Mouse (Mus musculus): ENCODE data around the gene Ankrd63. TPM values are rescaled to one million over a fixed set of nuclear protein-coding genes. Genes with fewer than 3 reads are reported as not detected.

Ankrd63 gene
- polyA plus RNA-seq, 1 experiment from 2014 or later: not detected

DNA sequence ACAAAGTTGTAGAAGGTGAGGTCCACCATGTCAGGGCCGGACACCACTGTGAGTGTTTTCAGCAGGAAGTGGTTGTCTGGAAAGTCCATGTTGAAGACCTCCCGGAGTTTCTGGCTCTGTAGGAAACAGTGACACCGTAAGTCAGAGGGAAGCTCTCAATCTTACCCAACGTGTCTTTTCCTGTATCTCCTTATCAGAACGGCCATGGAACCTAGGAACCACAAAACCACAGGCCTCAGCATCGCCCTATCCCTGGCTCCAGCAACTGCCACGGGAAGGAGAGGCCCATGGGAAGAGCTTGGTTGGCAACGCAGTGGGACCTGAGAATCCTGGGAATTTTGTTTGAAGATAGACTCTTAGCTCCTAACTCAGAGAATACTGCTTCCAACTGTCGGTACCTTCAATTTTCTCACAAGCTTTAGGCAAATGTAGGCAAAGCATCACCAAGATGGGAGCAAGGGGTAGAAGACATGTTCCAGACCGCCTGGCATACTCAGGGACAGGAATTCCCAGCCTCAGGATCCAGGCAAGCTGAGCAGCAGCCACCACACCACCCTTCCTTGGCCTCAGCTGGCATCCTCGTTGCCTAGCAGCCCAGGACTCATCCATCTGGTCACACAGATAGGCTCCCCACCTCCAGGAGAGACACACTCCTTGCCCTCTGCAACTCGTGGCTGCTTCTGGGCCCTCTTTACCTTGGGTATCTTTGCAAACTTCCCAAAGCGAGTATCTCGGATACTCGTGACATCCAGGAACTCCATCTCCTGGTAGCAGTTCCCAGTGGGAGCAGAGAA lies 20.1 kb upstream of the Ankrd63 start:
- H3K4me3 ChIP-seq: no peak overlapping the region
- 85% methylated on average over 15 of the region's 15 CpGs for WGBS
- H3K27ac ChIP-seq: no peak overlapping the region
- no peak overlapping the region for H3K4me2 ChIP-seq
- ATAC-seq (ENCODE audit: low FRiP score): no peak
- H3K9me3 ChIP-seq: no peaks in the 10 kb centered on the region
- H3K27me3 ChIP-seq: peaks cover 39% of the 10 kb centered on the region
- peaks cover 9% of the 10 kb centered on the region for H3K4me1 ChIP-seq (replicated peaks)
- no peak overlapping the region for H3K9ac ChIP-seq
- H3K36me3 ChIP-seq: no peaks in the 10 kb centered on the region

DNA sequence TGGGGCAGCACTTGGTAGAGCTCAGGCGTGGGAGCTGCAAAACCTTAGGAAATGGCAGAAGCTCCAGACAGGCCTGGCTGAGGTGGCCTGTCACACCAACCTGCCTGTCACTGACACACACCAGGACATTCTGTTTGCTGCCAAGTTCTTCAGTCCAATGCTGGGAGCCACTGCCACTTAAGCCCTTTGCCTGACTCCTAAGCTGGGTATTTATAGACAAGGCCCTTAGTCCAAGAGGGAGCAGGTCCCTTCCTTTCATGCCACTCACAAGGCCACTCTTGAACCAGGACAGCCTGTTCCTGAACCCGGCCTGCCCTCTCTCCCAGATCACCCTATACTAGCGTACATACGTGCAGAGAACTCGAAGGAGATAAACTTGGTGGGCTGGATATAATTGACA lies 12.9 kb upstream of the Ankrd63 start:
- WGBS: 88% methylated on average over 5 of the region's 5 CpGs

DNA sequence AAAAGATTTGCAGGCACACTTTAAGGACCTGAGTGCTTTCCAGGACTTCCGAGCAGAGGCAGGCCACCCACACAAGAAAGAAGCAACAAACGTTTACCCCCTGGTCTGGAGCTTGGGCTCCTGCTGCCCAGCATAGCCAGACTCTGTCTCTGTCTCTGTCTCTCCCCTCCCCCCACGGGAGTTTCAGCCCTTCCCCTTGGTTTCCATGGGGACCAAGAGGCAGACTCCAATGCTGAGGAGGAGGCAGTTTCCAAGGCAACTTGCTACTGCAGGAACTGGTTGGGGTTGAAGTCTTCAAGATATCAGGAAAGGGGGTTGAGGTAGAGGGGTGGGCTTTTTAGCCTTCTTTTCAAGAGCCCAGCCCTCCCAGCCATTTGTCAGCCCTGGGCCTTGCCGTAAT lies 10.5 kb upstream of the Ankrd63 start:
- no peak overlapping the region for H3K4me3 ChIP-seq
- H3K9ac ChIP-seq: no peak overlapping the region
- WGBS: 18% methylated on average over 4 of the region's 4 CpGs
- no peak for ATAC-seq (ENCODE audit: low FRiP score)
- peaks cover 75% of the 10 kb centered on the region for H3K27me3 ChIP-seq
- no peak overlapping the region for H3K4me2 ChIP-seq
- H3K36me3 ChIP-seq: no peaks in the 10 kb centered on the region
- H3K9me3 ChIP-seq: no peaks in the 10 kb centered on the region
- peaks cover 30% of the 10 kb centered on the region for H3K4me1 ChIP-seq (replicated peaks)
- H3K27ac ChIP-seq: no peak overlapping the region

More for the DNA sequence above, 12.9 kb upstream of the Ankrd63 start:
- Histone ChIP-seq H3K4me2 (no peak overlapping the region), H3K27me3 (peaks cover 56% of the 10 kb centered on the region), H3K36me3 (no peaks in the 10 kb centered on the region), H3K27ac (no peak overlapping the region), H3K9ac (no peak overlapping the region), H3K4me3 (no peak overlapping the region), H3K9me3 (no peaks in the 10 kb centered on the region), H3K4me1 (replicated peaks) (peaks cover 17% of the 10 kb centered on the region)
- no peak for ATAC-seq (ENCODE audit: low FRiP score)

DNA sequence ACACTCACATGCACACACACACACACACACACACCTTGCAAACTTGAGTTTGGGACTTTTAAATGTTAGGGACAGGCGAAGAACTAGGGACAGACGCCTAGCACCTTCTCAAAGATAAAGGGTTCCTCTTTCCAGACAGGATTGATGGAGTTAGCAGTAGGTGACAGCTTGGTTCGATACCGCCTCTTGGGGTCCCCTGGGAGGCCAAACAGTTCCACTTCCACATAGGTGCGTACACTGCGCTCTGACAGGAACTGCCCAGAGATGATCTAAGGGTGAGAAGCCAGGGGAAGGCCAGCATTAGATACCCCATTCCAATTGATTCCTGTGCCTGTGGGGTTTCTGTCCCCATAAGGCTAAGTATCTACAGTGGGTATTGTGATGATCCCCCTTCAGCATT lies 9.9 kb upstream of the Ankrd63 start:
- no peak overlapping the region for H3K27ac ChIP-seq
- peaks cover 76% of the 10 kb centered on the region for H3K27me3 ChIP-seq
- 91% methylated on average over 6 of the region's 6 CpGs for WGBS
- H3K4me3 ChIP-seq: no peak overlapping the region
- no peak overlapping the region for H3K4me2 ChIP-seq
- no peak for ATAC-seq (ENCODE audit: low FRiP score)
- no peaks in the 10 kb centered on the region for H3K9me3 ChIP-seq
- H3K36me3 ChIP-seq: no peaks in the 10 kb centered on the region
- no peak overlapping the region for H3K9ac ChIP-seq
- H3K4me1 ChIP-seq (replicated peaks): peaks cover 30% of the 10 kb centered on the region

DNA sequence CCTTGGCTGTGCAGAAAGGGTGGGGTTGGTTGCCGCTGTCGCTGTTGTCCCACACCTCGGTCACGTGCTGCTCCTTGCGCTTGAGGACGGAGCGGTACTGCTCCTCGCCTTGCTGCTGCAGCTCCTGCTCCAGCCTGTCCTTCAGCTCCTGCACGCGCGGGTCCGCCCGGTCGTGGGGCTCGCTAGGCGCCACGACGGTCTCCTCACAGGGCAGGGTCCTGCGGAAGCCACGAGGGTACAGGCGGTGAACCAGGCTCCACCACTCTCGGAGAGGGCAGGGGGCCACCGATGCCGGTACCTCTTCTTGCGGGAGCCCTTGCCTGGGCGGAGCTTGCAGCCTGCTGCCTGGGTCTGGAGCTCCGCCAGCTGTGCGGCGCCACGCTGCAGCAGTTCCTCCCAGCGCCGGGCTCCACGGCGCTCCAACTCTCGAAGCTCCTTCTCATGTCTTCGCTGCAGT lies 7.3 kb upstream of the Ankrd63 start:
- H3K4me3 ChIP-seq: peak overlapping the region; percentile 46
- peak overlapping the region; percentile 92 for H3K4me2 ChIP-seq
- peak; percentile 75 for ATAC-seq (ENCODE audit: low FRiP score)
- no peak overlapping the region for H3K27ac ChIP-seq
- peaks cover 85% of the 10 kb centered on the region for H3K27me3 ChIP-seq
- no peaks in the 10 kb centered on the region for H3K9me3 ChIP-seq
- WGBS: 1% methylated on average over 36 of the region's 36 CpGs
- H3K4me1 ChIP-seq (replicated peaks): peaks cover 37% of the 10 kb centered on the region
- peak overlapping the region; percentile 75 for H3K9ac ChIP-seq
- H3K36me3 ChIP-seq: no peaks in the 10 kb centered on the region

DNA sequence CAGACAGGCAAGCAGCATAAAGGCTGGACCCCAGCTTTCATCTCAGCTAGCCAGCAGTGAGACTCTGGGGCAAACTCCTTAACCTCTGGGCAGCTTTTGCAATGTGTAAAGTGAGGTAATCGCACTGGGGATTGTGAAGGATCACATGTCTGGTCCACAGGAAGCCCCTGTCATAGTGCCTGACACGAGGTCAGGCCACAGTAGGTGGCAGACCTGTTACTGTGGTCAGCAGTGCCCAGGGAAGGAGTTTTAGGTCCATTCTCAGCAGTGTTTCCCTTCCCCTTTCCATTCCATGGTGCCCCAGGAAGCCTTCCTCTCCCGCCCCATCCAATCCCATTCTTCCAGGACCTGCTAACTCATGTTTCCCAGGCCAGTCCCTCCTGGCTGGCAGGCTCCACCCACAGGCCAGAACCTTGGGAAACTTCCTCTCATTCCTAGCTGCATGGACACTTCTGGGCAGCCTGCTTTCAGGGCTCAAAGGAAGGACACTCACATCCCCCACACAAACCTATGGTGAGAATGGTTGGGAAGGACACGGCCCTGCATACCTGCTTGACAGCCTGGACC lies 6.0 kb upstream of the Ankrd63 start:
- H3K9me3 ChIP-seq: no peaks in the 10 kb centered on the region
- no peaks in the 10 kb centered on the region for H3K36me3 ChIP-seq
- 36% methylated on average over 4 of the region's 4 CpGs for WGBS
- H3K27me3 ChIP-seq: peaks cover 90% of the 10 kb centered on the region
- H3K4me1 ChIP-seq (replicated peaks): peaks cover 32% of the 10 kb centered on the region
- H3K9ac ChIP-seq: no peak overlapping the region
- H3K4me3 ChIP-seq: no peak overlapping the region
- no peak overlapping the region for H3K4me2 ChIP-seq
- no peak for ATAC-seq (ENCODE audit: low FRiP score)
- no peak overlapping the region for H3K27ac ChIP-seq

DNA sequence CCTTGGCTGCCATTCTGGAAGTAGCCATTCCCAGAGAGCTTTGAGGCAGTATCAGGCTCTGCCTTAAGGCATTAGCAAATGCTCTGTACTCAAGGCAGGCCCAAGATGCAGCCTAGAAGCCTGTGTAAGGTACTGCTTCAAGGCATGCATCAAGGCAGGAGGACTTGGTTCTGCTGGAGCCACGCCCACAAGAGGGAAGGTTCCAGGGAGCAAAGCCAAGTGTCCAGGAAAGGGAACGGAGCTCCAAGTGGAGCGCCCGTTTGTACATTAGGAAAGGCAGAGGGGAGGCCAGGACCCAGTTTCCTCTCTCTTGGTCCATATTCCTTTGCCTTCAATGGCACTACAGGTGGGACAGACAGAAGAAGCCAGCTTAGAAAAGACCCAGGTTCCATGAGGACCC lies 4.7 kb upstream of the Ankrd63 start:
- Histone ChIP-seq H3K27ac (no peak overlapping the region), H3K4me3 (no peak overlapping the region), H3K27me3 (peaks cover 100% of the 10 kb centered on the region), H3K4me1 (replicated peaks) (peaks cover 35% of the 10 kb centered on the region), H3K4me2 (no peak overlapping the region), H3K9ac (no peak overlapping the region), H3K9me3 (no peaks in the 10 kb centered on the region), H3K36me3 (no peaks in the 10 kb centered on the region)
- no peak for ATAC-seq (ENCODE audit: low FRiP score)
- 92% methylated on average over 4 of the region's 4 CpGs for WGBS

DNA sequence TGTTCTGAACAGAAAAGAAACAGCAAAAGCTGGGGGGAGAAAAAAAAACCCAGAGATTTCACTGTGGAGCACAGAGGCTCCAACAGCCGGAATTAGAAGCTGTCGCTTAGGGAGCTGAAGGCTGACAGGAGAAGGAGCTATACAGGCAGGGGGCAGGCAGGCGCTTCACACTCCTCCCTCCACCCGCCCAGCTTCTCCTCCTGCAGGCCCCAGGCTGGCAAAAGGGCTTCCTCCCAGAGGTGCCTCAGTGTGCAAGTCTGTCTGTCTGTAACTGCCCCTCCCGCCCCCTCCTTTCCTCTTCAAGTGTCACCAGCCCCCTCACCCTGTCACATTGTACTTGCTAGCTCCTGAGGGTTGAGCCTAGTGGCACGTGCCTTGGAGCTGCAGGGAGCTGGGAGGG lies 2.7 kb upstream of the Ankrd63 start:
- ATAC-seq (ENCODE audit: low FRiP score): no peak
- Histone ChIP-seq H3K4me2 (no peak overlapping the region), H3K4me3 (no peak overlapping the region), H3K9me3 (no peaks in the 10 kb centered on the region), H3K4me1 (replicated peaks) (peaks cover 46% of the 10 kb centered on the region), H3K36me3 (no peaks in the 10 kb centered on the region), H3K27me3 (peaks cover 100% of the 10 kb centered on the region), H3K27ac (no peak overlapping the region), H3K9ac (no peak overlapping the region)
- 11% methylated on average over 6 of the region's 6 CpGs for WGBS

DNA sequence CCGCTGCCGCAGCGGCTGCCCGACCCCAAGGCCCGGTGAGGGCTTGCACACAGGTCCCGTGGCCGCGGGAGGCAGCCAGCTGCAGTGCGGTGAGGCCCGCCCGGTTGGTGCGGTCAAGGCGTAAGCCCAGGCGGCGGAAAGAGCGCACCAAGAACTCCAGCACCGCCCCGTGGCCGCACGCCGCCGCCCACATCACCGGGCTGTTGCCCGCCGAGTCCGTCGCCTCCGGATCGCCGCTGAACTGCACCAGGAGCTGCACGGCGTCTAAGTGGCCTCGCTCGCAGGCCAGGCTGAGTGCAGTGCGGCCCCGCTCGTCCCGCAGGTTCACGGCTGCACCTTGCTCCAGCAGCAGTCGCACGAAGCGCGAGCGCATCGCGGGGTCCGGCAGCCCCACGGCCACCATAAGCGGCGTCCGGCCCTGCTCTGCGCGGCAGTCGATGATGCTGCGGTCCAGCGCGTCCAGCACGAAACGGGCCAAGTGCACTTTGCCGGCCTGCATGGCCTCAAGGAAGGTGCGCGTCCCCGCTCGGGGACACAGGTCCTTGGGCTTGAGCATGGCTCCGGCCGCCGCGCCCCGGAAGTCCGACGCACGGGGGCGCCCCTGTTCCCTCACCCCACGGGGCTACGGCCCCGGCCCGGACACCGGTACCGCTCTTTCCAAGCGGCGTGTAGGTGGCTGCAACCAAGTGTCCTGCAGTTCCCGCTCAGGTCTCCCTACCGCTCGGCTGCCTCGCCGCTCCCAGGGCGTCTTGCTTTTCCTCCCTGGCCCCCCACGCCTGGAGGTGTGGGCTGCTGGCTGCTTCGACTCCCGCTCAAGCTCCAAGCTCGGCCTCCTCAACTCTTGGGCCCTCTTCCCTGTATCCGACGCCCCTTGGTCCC lies 641 bp downstream of the Ankrd63 start:
- Histone ChIP-seq H3K9ac (peak overlapping the region; percentile 60), H3K9me3 (no peaks in the 10 kb centered on the region), H3K27ac (no peak overlapping the region), H3K27me3 (peaks cover 96% of the 10 kb centered on the region), H3K4me1 (replicated peaks) (peaks cover 48% of the 10 kb centered on the region), H3K36me3 (no peaks in the 10 kb centered on the region), H3K4me3 (peak overlapping the region; percentile 40), H3K4me2 (peak overlapping the region; percentile 65)
- WGBS: under 1% methylated on average over 75 of the region's 93 CpGs
- ATAC-seq (ENCODE audit: low FRiP score): peak; percentile 27; the same call in 1 of the 2 replicates

DNA sequence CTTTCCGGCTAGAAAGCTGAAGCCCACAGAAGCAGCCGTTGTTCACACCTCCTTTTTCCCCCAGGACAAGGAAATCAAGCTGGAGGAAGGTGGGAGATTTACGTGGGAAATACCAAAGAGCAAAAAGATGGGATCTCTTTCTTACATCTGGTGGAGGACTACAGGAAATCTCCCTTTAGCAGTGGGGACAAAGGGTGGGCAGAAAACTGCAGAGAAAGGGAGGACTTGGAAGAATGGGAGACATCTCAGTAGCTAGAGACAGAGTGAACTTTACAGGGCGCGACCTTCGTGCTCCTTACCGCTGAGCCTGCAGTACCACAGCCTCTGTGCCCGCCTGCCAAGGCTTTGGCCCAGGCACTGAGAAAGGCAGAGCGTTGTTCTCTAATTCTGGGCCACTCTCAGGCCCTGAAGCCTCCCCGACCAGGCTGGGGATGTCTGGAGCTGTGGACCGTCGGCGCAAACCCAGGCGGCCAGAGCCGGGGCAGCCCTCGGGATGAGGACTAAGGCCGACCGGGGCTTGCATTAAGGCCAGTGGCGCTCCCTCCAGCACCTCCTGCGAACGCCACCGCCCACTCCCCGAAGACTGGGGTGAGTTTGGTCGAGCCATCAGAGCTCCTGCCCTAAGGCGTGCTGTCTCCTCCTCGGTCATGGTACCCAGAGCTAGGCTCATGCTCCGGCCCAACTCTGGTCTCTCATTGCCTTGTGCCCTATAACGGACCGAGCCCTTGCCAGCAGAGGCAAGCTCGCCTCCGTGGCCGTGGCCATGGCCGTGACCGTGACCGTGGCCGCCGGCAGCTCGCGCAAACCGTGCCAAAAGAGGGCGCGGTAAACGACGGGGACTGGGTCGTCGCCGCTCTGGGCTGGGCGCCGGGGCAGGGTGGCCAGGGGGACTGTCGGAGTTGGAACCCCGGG lies 1.5 kb downstream of the Ankrd63 start:
- ATAC-seq (ENCODE audit: low FRiP score): no peak
- Histone ChIP-seq H3K9ac (0 out of 2 replicates have a peak overlapping the region, but pooled peaks have one; percentile 55), H3K36me3 (no peaks in the 10 kb centered on the region), H3K27me3 (peaks cover 96% of the 10 kb centered on the region), H3K4me3 (peak overlapping the region; percentile 40), H3K4me1 (replicated peaks) (peaks cover 48% of the 10 kb centered on the region), H3K27ac (no peak overlapping the region), H3K9me3 (no peaks in the 10 kb centered on the region), H3K4me2 (peak overlapping the region; percentile 65)
- WGBS: 3% methylated on average over 44 of the region's 51 CpGs

DNA sequence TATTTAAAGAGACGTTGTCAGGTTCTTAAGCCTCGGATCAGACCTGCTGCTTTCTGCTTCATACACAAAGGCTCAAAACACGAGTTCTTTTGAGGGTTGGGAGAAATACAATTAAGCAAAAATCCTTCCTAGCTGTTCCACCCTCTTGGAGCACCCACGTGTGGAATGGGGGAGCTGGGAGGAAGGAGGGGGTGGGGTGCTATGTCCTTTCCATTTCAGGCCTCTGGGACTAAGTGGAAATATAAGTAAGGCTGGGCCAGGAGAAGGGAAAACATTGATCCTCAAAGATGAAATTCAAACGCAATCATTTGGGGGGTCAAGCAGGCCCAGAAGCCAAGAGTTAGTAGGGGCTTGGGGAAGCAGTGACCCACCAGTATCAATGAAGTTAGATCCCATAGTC lies 2.6 kb downstream of the Ankrd63 start:
- no peak overlapping the region for H3K27ac ChIP-seq
- no peak overlapping the region for H3K9ac ChIP-seq
- WGBS: 5% methylated on average over 5 of the region's 5 CpGs
- peaks cover 49% of the 10 kb centered on the region for H3K4me1 ChIP-seq (replicated peaks)
- no peak overlapping the region for H3K4me3 ChIP-seq
- H3K9me3 ChIP-seq: no peaks in the 10 kb centered on the region
- peaks cover 96% of the 10 kb centered on the region for H3K27me3 ChIP-seq
- H3K36me3 ChIP-seq: no peaks in the 10 kb centered on the region
- no peak for ATAC-seq (ENCODE audit: low FRiP score)
- H3K4me2 ChIP-seq: no peak overlapping the region

Data from hindbrain, embryonic 13.5 days (tissue).